Comparison of ENCODE assay signal across 20 mouse cellular contexts in the genomic region with DNA sequence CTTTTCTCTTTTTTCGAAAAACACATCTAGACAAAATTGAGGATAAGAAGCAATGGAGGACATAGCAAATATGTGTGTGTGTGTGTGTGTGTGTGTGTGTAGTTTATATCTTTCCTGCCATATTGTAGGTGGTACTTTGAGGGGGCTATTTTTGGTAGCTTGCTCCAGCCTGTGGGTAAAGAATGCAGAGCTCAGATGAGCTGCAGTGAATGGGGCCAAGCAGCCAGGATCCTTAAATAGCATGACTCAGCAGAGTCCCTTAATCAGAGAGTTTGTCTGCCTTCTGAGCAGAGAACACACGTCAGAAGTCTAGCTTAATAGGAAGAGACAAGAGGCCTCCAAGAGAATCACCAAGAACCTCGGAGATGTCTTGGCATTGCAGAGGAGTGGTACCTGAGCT. TPM values are rescaled to one million over a fixed set of nuclear protein-coding genes. Genes with fewer than 3 reads are reported as not detected.
A peak's percentile ranks its signal among the peaks of the same experiment; 100 is the strongest.
DNase-seq lines count a peak whose midpoint lies in the region; ATAC-seq lines count a peak whose summit lies in the region.
"Had no signal": no experiment of that assay in that cellular context is flagged by ENCODE, and none has a peak within 500 bp of the region (broad histone marks: within the 10 kb centered on the region; RNA-seq: fewer than 3 reads in every experiment).

No protein-coding gene starts in this region.

- peak overlapping the region; percentile 56 for H3K27ac ChIP-seq in heart, embryonic 16.5 days (ENCODE audit: low read length)
- H3K27ac ChIP-seq: embryonic facial prominence, embryonic 15.5 days; forebrain, embryonic 12.5 days; limb, embryonic 12.5 days; midbrain, embryonic 10.5 days had no signal

- H3K9ac ChIP-seq in heart, embryonic 16.5 days (ENCODE audit: low read length) = no peak overlapping the region
- H3K9ac ChIP-seq: embryonic facial prominence, embryonic 15.5 days; forebrain, embryonic 12.5 days; limb, embryonic 12.5 days; lung, embryonic 14.5 days had no signal

- no peaks in the 10 kb centered on the region for H3K36me3 ChIP-seq in heart, embryonic 16.5 days (ENCODE audit: control insufficient read depth, insufficient read depth)
- H3K36me3 ChIP-seq: embryonic facial prominence, embryonic 15.5 days; forebrain, embryonic 12.5 days; limb, embryonic 12.5 days; midbrain, embryonic 10.5 days had no signal

- DNase-seq in frontal cortex, adult 2 months (ENCODE audit: extremely low spot score in 1 of 2, low spot score in 1 of 2) = peak; percentile 14 to 36
- no peak for DNase-seq in frontal cortex, postnatal 14 days (ENCODE audit: low spot score in 2 of 2)
- DNase-seq in right cerebral cortex, adult 18-20 months = peak; percentile 18
- DNase-seq in right cerebral cortex, postnatal 10 days (ENCODE audit: low spot score in 2 of 2) = no peak
- DNase-seq in yolk sac, embryonic 10.5 days (ENCODE audit: low spot score) = no peak
- no peak for DNase-seq in cerebellum, adult 8-10 months
- no peak for DNase-seq in thymus, postnatal 14 days
- DNase-seq: gastrocnemius, postnatal 14 days; kidney, adult 18-20 months; kidney, postnatal 4 days; lung, embryonic 14.5 days; right cerebral cortex, postnatal 14 days; thymus, adult 2 months had no signal

- H3K4me1 ChIP-seq in heart, embryonic 16.5 days (ENCODE audit: control insufficient read depth, insufficient read depth, low read length) = peaks cover 4% of the 10 kb centered on the region
- H3K4me1 ChIP-seq: embryonic facial prominence, embryonic 15.5 days; forebrain, embryonic 12.5 days; limb, embryonic 12.5 days had no signal

- no peak overlapping the region for H3K4me3 ChIP-seq in heart, embryonic 16.5 days (ENCODE audit: low read length)
- H3K4me3 ChIP-seq: embryonic facial prominence, embryonic 15.5 days; forebrain, embryonic 12.5 days; limb, embryonic 12.5 days; midbrain, embryonic 10.5 days had no signal

- no peaks in the 10 kb centered on the region for H3K9me3 ChIP-seq in heart, embryonic 16.5 days (replicated peaks; ENCODE audit: control insufficient read depth, low read length)
- H3K9me3 ChIP-seq: embryonic facial prominence, embryonic 15.5 days; forebrain, embryonic 12.5 days; limb, embryonic 12.5 days; midbrain, embryonic 10.5 days had no signal

- H3K27me3 ChIP-seq in heart, embryonic 16.5 days (ENCODE audit: control insufficient read depth, insufficient read depth, low read length) = no peaks in the 10 kb centered on the region
- H3K27me3 ChIP-seq: embryonic facial prominence, embryonic 15.5 days; forebrain, embryonic 12.5 days; limb, embryonic 12.5 days had no signal

- 45% methylated on average over 3 of the region's 3 CpGs for WGBS in heart, embryonic 16.5 days

- no peak overlapping the region for H3K4me2 ChIP-seq in heart, embryonic 16.5 days (ENCODE audit: low read depth, low read length)
- H3K4me2 ChIP-seq: embryonic facial prominence, embryonic 15.5 days; forebrain, embryonic 12.5 days; limb, embryonic 12.5 days; lung, embryonic 14.5 days had no signal

- peak; percentile 90 for ATAC-seq in heart, embryonic 16.5 days (replicated peaks; ENCODE audit: extremely low read depth, insufficient read depth, low FRiP score)
- ATAC-seq: activated CD4-positive, CD25-positive, alpha-beta regulatory T cell, adult 4 months; hindbrain, embryonic 16.5 days had no signal

RNA-seq across cellular contexts. Expression of a gene that starts 25.4 kb away (rescaled TPM):
- polyA plus RNA-seq in frontal cortex, adult 2 months (2012; rRNA removed) = 37.8 and 42.4 TPM in 2 replicates
- polyA plus RNA-seq in heart, embryonic 16.5 days (2015; fragmentation: Nextera tagmentation; extraction: Ambion mirVana) = 3.1 TPM in 2 replicates

Comparison
In these comparisons a context has a peak if more than half of its experiments do, and no peak if none do; other contexts are left out.
1. DNase-seq: peak in frontal cortex, adult 2 months (2 of 2) and right cerebral cortex, adult 18-20 months (single experiment); none in frontal cortex, postnatal 14 days (0 of 2), right cerebral cortex, postnatal 10 days (0 of 2), yolk sac, embryonic 10.5 days (single experiment), cerebellum, adult 8-10 months (single experiment) and thymus, postnatal 14 days (single experiment).